Mouse (Mus musculus): ENCODE measurements at regions not wholly inside any gene's neighbourhood (a gene's known extent, or its start where the extent isn't known, plus 50 kb on each side); places are given as distances from the start of the nearest gene placed in this dataset.

GRCm38 (mm10) chr11:52602061-52602561 lies 162.3 kb upstream of the Fstl4 start:
- TF ChIP-seq POLR2A (IDR thresholded peaks at IDR 0.05; ENCODE audit: extremely low read depth, insufficient read depth, low read length) (no peak), CTCF (IDR thresholded peaks at IDR 0.05; ENCODE audit: low read depth, low read length) (no peak)
